Mouse (Mus musculus): Measurements from ENCODE around the gene Cdc42bpg. TPM values are rescaled to one million over a fixed set of nuclear protein-coding genes. Genes with fewer than 3 reads are reported as not detected.
A peak's percentile ranks its signal among the peaks of the same experiment; 100 is the strongest.
"Not testable (repeated sequence)": the region's sequence is repeated elsewhere in the genome, so short reads cannot be mapped to it uniquely, and the experiment has no call there.

Cdc42bpg gene
- polyA plus RNA-seq, 2 experiments from 2014 or later, result 0.07 to 0.13 TPM

DNA sequence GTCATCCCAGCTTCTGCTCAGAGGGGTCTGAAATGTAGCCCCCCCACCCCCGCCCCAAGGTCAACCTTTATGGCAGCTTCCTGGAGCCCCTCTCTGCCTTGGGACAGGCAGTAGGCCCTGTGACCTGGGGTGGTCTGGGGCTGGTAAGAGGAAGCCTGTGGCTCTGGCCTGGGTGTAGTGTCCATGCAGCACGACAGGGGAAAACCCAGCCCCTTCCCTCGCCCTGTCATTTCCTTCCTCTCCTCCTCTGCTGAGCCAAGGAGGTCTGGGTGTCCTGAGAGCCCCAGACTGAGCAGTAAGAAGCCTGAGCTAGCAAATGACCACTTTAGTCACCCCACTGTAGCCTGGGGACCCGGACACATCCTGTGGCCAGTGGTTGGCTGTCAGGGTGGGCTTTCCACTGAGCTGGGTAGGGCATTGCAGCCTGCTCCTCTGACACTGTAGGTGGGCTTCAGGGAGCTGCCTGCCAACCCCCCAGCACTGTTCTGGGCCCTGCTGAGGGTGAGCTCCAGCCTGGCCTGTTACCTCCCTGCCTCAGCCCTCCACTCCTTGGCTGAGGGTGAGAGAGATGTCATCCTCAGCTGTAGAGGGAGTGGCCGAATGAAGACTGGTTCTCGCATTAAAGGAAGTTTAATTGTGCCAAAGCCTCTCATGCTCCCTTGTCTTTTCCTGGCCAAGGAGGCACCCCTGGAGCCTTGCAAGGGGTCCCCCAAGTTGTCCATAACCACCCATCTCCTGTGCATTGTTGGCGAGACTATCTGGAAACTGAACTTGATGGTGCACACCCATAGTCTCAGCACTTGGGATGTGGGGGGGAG lies 6.6 kb upstream of the Cdc42bpg start:
- no peak for ATAC-seq

DNA sequence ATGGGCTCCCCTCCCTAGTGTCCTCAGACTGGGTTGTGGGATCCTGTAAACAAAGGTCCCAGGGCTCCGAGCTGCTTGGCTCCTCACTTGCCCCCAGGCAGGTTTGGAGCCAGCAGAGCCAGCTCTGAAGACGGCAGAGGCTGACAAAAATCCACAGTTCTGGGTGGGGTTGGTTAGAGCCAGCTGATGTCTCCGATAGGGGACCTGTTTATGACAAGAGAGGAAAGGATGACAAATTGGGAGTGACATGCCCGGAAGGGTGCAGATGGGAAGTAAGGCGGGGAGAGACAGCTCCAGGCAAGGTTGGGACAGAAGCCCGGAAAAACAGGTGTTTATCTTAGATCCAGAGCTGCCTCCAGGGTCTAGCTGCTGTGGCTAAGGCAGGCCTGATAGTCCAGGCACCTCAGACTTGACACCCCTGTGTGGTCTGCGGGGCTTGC lies 5.8 kb upstream of the Cdc42bpg start:
- ATAC-seq, result no peak

DNA sequence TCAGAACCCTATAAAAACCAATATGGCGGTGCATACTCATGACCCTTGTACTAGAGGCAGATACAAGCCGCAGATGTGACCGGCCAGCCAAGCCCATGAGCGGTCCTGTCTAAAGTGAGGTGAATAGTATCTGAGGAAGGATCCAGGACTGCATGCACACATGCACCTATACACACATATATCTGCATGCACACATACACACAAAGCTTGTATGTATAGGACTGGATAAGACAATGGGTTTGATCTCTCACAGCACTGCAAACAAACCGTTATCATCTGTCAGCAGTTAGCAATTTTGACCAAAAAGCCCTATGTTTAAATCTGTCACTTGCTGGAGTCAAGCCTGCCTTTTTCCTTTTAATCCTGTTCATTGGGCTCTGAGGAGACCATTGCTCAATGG lies 4.1 kb upstream of the Cdc42bpg start:
- no peak for ATAC-seq

DNA sequence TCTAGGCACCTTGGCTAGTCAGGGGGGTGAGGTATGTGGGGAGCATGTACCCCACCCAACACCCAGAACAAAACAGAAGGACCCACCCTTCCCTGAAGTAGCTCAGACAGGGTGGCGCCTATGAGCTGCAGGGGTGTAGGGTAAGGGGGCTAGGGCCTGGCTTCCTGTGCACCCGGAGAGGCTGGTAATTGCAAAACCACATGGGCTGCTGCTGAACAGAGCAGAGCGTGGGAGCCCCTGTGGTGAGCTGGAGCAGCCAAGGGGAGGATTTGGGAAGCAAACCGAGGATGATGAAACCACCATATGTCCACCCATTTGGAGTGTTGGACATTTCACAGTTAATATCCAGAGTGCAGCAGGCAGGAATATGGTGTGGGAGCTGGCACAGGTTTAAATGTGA lies 3.7 kb upstream of the Cdc42bpg start:
- no peak for ATAC-seq

DNA sequence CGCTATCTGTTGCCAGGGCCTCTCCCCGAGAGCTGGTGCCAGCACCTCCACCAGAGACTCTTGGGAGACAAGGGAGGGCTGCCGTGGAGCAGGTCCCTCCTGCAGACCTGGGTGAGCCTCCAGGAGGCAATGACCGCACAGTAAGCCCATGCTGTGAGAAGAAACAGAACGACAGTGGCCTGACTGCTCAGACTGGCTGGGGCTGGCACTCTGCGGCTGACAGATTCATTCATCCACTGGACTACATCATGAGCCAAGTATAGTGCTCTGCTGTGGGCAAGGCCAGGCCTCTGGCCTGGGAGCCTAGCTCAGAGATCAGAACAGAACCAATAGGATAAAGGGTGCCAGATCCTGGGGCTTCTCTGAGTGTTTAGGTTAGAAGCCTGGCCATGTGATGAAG lies 2.4 kb upstream of the Cdc42bpg start:
- ATAC-seq, result no peak

DNA sequence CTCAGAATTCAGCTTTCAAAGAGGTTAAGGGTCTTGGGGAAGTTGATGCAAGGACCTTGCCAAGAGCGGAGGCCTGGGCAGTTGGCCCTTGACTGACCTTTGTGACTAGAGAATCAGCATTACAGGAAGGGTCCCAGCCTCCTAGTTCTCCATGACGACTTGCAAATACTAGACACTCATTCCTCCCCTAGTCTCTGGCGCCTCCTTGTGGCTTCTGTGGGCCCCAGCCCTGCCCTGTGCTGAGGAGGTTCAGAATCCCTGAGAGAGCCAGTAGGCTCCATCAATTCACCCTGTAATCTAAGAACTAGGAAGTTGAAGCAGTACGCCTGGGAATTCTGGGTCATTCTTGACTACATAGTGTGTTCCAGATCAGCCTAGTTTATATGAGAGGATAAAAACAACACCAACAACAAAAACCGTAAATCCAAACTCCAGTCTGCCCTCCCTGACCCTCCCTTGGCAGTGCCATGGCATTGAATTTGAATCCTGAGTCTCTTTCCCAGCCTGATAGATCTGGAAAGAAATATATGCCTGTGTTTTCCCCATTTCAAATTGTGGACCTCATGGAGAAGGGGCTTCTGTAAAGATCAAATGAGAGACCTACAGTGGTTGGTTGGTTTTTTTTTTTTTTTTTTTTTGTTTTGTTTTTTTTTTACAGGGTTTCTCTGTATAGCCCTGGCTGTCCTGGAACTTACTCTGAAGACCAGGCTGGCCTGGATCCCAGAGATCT lies 1.3 kb upstream of the Cdc42bpg start:
- ATAC-seq, result peak; percentile 77

DNA sequence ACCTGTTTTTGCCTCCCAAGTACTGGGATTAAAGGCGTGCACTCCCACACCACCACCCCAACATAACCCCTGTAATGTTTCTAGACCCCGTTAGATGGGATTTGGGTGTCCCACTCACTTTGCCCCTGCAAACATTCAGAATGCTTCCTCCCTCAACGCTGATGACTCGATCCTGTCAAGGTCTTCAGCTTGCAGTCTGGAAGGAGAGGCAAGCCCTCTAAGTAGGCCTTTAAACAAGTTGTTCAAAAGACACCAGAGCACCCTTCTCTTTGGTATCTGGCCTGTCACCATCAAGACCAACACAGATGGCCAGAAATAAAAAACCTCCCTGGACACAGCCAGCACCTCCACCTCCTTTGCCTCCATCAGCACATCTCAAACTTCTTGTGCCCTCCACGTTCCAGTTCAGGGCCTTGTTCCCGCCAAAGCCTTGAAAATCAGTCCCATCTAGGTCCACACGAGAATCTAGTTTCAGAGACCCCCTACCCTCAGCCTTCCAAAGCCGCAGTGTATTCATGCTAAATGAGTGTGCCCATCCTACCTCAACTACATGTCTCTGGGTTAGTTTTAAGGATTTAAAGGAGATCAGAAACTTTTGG lies 640 bp upstream of the Cdc42bpg start:
- no peak for ATAC-seq

DNA sequence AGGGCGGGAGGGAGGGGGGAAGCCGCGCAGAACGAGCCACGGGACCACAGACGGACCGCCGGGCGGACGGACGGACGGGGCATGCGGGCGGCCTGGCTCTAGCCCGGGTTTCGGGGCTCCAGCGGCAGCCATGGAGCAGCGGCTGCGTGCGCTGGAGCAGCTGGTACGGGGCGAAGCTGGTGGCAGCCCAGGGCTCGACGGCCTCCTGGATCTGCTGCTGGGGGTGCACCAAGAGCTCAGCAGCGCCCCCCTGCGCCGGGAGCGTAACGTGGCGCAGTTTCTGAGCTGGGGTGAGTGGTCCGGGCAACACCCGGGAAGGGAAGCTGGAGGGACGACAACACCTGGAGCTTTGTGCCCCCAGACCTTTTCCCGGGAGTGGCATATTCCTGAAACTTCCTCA lies 330 bp downstream of the Cdc42bpg start:
- peak; percentile 67 for ATAC-seq

DNA sequence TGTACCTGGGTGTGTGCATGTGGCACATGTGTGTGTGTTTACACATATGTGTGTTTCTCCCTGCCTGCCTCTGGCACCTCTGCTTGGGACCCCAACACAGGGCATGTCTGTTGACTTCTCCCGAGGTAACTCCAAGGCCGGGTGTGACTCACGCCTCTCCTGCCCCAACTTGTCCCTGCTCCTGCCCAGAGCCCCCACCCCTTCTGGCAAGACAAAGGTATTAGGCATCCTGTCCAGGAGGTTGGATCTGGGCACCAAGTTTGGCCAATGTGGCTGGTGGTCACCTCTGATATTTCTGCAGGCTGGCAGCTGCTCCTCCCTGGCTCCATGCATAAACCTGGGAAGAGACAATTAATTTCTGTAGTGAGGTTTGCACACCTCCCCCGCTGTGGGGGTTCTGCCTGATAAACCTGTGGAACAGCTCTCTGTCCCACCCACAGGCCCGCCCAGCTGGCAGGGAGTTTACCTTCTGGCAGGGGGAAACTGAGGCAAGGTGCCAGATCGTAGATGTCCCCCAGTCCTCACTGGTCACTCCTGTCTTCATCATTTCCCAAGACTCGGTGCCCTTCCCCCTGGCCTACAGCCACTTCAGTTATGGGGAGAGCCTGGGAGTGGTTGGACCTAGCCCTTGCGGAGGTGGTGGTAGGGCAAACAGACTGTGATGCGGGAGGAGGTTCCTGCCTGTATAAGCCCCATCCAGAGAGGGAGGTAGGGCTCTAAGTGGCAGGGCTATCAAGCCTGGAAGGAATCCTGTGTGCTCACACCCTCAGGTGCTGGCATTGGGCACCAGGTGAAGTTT lies 1.7 kb downstream of the Cdc42bpg start:
- no peak for ATAC-seq

DNA sequence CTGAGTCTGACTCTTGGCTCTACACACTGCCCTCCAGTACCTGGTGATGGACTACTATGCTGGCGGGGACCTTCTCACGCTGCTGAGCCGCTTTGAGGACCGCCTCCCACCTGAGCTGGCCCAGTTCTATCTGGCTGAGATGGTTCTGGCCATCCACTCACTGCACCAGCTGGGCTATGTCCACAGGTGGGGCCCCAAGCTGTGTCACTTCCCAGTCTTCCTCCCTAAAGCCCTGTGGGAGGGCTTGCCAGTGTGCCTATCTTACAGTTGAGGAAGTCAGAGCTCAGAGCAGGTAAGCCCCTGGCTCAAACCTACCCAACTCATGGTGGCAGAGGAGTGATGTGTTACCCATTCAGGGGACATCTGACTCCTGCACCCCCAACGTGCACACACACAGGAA lies 3.9 kb downstream of the Cdc42bpg start:
- ATAC-seq, result no peak

DNA sequence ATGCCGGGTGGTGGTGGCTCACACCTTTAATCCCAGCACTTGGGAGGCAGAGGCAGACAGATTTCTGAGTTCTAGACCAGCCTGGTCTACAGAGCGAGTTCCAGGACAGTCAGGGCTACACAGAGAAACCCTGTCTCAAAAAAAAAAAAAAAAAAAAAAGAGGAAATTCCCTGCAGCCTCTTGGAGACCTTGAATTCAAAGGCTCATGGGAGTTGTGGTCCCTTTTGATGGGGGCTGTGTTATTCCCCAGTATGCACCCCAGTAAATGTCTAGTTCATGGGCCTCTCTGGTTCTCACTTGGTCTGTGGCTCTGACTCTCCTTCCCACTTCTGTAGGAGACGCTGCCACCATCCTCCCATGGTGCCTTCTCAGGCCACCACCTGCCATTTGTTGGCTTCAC lies 5.5 kb downstream of the Cdc42bpg start:
- not testable (repeated sequence) for ATAC-seq

DNA sequence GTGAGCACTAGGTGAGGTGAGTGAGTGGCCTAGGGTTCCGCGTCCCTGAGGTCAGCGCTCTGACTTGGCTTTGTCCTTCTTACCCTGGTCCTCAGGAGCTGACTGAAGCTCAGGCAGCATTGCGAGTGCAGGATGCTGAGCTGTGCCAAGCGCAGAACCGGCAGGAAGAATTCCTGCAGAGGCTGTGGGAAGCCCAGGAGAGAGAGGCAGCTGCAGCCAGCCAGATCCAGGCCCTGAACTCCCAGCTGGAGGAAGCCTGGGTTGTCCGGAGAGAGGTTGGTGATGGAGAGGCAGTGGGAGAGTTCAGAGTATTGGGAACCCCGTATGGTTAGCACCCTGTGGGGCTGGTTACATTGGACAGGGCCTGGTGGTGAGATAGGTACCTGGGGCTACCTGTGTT lies 7.5 kb downstream of the Cdc42bpg start:
- ATAC-seq, result no peak

DNA sequence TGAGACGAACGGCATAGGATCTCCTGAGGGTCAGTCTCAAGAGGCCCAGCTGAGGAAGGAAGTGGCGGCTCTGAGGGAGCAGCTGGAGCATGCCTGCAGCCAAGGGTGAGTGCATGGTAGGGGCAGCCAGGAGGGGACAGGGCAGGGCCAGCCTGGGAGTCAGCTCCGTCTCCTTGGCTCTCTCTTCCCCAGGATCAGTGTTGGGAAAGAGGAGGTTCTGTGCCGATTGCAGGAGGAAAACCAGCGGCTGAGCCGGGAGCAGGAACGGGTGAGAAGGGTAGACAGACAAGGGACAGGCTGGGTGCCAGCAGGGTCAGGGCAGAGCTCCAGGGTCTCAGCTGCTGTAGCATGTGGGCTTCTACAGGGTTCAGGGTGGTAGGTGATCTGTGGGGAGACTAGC lies 8.3 kb downstream of the Cdc42bpg start:
- no peak for ATAC-seq

DNA sequence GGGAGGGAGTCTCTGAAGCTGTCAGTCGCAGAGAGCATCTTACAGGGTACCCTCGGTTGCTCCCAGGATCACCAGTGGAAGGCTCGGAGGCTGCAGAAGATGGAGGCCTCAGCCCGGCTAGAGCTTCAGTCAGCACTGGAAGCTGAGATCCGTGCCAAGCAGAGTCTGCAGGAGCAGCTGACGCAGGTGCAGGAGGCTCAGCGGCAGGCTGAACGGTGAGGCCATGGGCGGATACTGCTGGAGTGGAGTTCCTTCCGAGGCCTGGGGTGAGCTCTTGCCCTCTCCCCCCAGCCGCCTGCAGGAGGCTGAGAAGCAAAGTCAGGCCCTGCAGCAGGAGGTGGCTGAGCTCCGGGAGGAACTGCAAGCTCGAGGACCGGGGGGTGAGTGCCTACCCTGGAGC lies 9.3 kb downstream of the Cdc42bpg start:
- no peak for ATAC-seq

DNA sequence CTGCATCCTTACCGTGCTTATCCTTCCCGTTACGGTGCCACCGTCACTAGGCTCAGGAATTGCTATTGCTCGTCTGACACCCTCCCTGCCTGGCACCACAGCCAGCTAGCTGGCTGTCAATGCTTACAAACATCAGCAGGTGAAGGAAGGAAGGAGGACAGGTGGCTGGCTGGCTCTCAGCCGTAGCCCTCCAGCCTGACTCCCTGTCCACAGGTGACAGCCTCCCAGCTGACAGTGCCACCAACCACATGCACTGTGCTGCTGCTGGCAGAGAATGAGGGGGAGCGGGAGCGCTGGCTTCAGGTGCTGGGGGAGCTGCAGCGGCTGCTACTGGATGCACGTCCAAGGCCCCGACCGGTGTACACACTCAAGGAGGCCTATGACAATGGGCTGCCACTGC lies 11.9 kb downstream of the Cdc42bpg start:
- no peak for ATAC-seq

DNA sequence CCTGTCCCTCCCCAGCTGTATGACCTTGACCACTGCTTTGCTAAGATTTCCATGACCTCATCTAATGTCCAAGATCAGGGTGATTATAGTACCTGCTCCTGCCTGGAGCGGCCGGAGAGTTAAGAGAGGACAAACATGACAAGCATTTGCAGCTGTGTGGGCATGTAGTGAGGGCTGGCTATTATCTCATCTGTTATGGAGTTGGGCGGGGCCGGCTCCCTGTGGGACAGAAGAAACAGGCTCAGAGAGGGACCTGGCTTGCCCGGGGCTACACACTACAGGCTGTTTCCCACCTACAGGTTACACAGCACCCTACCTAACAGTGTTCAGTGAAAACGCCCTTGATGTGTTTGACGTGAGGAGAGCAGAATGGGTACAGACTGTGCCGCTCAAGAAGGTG lies 15.1 kb downstream of the Cdc42bpg start:
- no peak for ATAC-seq

DNA sequence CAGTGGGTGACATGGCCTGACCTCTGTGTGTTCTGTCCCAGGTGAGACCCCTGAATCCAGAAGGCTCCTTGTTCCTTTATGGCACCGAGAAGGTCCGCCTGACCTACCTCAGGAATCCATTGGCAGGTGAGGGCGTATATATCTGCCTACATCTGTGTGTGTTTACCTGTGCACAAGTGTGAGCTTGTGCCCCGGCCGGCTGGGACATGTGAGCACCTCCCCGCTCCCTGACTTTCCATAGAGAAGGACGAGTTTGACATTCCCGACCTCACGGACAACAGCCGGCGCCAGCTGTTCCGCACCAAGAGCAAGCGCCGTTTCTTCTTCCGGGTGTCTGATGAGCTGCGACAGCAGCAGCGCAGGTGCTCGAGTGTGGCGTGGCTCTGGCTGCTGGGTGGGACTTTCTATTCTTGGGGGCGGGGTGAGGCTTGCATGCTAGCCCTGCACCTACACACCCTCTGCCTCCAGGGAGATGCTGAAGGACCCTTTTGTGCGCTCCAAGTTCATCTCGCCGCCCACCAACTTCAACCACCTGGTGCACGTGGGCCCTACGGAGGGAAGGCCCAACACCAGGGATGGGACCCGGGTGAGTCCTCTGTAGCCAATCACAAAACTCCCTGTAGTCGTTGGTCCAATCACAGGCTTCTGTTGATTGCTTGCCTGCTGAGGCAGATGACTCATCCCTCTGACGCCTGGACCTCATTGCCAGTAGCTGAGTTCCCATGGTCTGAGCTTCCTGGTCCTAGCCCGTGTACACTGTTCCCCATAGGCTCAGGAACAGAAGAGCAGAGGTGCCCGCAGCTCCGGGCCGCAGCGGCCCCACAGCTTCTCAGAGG lies 15.7 kb downstream of the Cdc42bpg start:
- ATAC-seq, result no peak

DNA sequence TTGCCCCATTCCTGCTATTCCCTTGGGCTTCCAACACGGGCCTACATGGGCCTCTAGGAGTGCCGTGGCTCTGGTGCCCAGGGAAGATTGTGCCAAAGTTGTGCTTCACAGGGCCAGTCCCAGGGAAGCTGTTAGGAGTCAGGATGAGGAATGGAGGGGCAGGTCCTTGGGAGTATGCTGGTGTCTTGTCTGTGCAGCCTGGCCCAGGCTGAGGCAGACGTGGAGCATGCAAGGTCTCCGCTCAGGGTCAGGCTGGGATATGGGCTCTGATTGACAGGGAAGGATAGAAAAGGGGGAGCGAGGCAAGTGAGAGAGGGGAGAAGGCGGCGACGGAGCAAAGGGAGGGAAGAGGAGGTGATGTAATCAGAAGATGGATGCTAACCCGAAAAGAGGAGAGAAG lies 18.5 kb downstream of the Cdc42bpg start:
- ATAC-seq, result no peak

DNA sequence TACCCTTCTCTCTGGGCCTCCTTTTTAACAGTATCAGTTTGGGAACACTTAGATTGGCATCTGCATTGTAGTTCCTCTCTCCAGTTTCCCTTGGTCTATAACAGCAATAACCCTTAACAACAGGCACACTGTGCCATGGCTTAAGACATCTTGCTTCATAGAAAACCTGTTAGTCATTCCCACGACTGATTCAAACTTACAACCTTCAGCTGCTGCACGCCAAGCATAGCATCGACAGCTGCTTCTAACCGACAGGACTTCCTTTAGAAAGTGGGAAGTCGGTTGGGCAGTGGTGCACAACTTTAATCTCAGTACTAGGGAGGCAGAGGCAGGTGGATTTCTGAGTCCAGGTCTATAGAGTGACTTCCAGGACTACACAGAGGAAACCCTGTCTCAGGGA lies 24.9 kb downstream of the Cdc42bpg start:
- no peak for ATAC-seq

DNA sequence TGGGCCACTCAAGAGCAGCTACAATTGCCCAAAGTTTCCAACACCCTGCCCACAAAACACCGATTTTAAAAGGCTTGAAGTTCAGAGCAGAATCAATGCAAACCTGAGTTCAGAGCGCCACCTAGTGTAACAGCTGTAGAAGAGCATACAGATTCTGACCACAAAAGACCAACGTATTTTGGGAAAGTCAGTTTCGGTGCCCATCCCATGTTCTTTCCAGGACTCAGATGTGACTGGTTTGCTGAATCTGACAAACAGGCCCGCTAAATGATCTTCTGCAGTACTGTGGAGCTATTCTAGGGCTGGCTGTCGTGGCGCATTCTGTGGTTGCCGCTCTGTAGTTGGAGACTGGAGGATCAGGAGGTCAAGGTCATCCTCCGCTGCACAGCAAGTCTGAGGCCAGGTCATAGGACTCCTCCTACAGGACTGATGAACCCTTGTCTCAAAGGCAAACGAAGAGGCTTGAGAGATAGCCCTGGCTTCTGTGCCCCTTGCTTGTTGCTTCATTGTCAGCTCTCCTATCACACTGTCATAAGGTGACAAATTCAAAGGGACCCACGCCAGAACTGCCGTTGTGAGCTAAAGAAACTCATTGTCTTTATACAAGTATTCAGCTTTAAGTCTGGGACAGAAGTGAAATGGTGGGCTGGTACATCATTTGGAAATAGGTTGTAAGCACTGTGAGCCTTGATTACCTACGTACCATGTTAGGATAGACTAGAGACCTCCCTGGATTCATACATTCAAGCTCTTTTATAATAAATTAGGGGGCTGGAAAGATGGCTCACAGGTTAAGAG lies 25.7 kb downstream of the Cdc42bpg start:
- ATAC-seq, result peak; percentile 47
